Mouse (Mus musculus) testis, postnatal 10 days (tissue): Measurements from ENCODE around the gene Parp11.
A peak's percentile ranks its signal among the peaks of the same experiment; 100 is the strongest.
"Not testable (repeated sequence)": the region's sequence is repeated elsewhere in the genome, so short reads cannot be mapped to it uniquely, and the experiment has no call there.

ENCODE experiments used
- DNase-seq: peaks from one replicate; pipeline ENCODE4 v3.0.0; 2021; ENCODE audit warnings: low spot score

Gene Parp11

DNA sequence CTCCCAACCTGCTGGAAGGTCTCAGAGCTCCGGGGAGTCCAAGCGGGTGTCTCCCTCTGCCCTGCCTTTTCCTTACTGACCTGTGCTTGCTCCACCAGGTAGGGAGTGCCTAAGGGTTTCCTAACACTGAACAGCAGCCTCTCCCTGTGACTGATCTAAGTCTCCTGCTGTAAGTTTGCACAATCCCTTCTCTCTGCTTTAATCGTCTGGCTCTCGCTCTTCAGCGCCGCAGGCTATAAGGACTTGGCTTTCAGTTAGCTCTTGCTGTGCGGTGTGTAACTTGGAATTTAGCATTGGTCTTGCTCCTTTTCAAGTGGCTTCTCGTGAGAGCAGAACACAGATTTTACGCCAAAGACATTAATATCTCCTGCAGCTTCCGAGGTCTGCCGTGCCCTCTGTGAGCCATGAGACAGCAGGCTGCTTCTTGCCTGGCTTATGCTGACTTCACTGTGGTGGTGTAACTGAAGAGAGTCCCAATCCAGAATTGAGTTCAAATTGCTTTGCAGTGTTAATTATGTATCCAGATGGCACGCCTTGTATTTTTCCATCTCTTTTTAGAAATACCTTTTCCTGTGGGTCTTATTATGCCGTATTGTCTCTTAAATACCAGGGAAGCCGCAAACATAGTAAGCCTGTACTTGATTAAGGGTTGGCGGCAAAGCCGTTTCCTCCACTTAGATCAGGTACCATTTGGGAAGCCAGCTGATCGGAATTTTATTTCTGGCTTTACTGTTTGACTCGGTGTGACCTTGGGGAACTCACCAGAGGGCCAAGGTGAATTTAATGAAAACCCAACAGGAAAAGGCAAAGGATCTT, 50.4 kb downstream of the Parp11 start:
- peak; percentile 33 for DNase-seq

DNA sequence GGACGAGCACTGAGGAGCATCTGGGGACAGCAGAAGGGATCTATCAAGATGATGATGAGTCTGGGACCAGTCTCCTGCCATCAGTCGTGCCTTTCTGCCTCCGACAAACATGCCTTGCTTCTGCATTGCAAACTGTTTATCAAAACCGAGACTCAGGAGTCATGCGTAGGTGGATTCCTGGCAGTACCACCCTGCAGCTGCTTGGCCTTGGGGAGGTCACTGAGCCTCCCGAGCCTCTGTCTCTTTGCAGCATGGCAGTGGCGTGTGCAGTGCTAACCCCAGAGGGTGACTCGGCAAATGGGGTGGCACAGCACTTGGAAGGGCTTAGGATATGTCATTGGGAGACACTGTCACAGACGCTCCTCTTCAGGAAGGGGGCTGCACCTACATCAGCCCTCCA, 53.5 kb downstream of the Parp11 start:
- DNase-seq = peak; percentile 58

DNA sequence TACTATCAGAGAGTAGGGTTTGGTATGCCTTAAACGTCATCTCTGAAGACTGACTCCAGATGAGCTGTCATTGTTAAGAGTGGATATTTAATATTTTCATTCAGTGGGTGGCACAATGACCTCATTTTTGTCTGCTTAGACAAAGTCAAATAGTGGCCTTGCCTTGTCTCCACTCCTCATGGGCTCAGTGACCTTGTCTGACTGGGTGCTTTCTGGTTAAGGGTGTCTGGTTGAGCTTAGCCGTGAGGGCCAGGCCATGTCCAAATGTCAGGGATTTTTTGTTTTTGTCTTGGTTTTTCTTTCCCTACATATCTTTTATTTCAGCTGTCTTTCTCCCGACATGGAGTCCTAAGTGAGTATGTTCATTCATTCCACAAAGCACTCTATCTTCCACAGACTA, 54.2 kb downstream of the Parp11 start:
- peak; percentile 36 for DNase-seq

DNA sequence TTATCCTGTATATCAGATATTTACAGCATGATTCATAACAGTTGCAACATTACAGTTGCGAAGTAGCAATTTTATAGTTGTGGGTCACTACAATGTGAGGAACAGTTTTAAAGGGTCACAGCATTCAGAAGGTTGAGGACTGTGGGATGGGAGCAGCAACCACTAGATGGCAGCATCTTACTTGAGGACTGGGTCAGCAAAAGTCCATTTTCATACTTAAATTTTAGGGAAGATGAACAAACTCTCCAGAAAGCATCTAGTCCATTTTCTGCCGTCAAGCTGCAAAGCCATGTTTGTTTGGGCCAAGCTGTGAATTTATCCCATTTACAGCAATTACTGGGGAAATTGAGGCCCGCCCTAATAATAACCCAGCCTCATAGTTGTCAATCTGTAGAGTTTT, 55.9 kb downstream of the Parp11 start:
- DNase-seq = peak; percentile 78

DNA sequence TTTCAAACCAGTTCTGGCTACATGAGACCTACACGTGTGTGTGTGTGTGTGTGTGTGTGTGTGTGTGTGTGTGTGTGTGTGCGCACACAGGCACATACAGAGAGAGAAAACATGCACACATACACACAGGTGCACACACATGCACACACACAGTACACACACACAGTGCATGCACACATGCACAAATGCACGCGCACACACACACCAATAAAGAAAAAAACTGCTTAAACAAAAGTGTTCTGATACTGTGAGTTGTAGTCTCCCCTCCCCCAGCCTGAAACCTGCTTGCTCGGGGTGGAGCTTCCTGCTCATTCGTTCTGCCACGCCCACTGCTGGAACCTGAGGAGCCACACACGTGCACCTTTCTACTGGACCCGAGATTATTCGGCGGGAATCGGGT, 67.1 kb downstream of the Parp11 start:
- not testable (repeated sequence) for DNase-seq

DNA sequence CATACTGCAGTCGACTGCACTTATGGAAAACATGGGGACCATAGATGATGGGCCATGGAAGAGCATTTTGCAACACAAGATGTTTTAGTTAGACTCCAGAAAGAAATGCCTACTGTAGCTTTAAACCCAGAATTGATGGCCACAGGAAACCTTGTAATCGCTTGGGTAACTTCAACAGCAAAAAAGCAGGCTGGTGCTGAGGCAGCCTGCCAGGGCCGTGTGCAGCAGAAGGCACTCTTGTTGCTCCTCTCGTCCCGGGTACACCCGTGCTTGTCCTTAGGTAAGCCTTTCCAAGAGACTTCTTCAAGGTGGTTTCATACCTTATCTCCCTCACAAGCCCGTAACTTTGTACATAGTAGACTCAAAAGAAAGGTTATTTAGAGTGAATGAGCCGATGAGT, 74.5 kb downstream of the Parp11 start:
- DNase-seq = no peak

DNA sequence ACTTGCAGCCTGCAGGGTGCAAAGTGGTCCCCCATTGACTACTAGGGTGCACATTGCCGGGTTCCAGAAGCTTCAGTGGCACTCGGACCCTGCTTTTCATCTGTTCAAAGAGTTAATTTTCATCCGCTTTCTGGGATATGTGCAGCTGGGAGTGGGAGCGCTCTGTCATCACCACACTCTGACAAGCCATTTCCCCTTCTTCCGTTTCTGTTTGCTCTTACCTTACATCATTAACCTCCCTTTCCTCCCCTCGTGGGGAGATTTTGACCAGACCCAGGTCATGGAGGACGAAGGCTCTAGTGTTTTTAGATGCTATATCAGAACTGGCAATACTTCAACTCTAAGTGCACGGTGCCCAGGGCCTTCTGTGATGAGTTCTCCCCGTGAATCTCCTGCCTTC, 75.7 kb downstream of the Parp11 start:
- no peak for DNase-seq

DNA sequence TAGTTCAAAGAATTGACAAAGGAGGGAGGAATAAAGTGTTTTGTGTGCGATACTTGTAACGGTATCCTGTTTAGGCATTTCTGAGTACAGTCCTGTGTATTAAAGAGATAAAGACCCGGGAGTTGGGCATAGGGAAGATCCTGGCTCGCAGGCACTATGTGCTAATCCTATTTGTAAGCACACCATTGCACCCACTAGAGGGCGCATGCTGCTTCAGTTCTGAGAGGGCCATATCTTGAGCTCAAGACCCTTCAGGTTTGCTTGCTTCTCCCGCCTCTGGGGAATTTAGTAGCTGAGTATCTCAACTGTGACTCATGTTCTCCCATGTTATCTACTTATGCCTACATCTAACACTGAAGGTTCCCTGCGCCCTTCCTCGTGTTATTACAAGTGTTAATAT, 77.8 kb downstream of the Parp11 start:
- peak; percentile 84 for DNase-seq

DNA sequence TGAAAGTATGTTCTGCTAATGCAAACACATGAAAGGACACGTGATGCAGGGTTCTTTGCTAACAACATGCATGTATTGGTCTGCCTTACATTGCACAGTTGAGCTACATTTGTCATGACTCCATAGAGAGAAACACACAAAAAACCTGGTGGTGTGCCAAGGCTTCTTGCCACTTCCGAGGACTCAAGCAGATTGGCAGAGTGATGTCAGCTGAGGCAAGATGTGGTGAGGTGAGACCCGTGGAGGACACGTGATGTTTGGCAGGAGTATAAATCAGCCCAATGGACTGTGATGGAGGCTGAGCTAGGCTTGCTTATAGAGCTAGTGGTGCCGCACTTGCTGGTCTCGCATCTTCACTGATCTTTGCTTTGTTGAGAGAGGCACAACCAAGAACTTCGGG, 82.0 kb downstream of the Parp11 start:
- no peak for DNase-seq

DNA sequence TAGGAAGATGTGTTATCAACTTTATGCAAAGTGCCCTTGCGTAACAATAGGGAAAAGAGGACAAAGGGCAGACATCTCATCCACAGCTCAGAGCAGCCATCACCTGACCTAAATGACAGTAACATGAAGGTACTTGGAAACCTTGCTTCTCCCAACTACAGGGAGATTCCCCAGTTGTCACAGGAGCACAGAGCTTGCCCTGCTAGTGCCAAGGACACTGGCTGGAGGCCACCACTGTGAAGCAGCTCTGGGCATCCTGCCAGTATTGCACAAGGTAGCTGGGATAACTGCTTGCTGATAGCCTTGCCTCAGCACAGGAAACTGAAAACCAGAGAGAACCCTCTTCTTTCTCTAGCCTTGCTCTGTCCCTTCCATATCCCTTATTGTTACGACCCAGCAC, 82.8 kb downstream of the Parp11 start:
- DNase-seq = peak; percentile 91

DNA sequence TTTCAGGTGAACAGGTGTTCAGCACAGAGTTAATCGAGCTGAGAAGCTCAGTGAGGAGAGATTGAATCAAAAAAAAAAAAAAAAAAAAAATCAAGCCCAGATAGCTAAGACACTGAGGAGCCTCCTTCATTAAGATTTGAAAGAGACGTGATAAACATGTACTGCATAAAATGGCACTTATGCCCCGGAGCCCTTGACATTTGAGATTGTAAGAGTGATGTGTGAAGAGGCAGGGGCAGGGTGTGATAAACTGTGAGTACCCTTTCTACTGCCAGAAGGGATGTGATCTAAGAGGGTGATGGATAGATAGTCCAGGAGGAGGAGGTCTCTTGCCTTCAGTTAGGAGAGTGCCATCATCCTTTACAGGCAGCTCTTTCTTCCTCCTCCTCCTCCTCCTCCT, 83.6 kb downstream of the Parp11 start:
- DNase-seq = peak; percentile 31

DNA sequence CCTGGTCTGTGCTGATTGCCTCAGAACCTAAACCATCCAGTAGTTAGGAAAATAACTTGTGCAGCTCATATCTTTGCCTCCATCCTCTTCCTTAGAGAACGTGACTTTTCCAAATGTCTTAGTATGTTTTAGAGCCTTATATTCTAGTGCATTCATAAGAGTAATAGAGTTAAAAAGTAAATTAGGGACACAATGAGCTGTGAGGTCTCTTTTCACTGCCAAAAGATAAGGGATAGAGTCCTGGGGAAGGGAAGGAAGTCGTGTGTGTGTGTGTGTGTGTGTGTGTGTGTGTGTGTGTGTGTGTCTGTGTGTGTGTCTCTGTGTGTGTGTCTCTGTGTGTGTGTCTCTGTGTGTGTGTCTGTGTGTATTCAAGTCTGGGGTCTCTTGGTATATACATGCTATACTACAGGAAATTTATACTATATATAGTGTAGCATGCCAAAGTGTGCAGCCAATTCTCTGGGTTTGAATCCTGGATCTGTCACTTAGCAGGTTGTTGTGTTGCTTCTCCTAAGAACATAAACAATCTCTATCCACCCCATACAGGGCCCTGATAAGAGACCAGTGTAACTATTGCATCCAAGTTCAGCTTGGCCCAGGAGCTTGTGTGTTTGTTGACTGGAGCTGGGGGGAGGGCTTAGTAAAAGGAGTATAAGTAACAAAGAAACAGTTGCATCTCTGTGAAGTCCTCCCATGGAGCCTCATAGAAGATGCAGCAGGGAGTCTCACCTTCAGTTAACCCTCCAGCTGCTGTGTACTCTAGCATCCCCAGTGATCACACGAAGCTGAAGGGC, 85.0 kb downstream of the Parp11 start:
- DNase-seq = peak; percentile 39

DNA sequence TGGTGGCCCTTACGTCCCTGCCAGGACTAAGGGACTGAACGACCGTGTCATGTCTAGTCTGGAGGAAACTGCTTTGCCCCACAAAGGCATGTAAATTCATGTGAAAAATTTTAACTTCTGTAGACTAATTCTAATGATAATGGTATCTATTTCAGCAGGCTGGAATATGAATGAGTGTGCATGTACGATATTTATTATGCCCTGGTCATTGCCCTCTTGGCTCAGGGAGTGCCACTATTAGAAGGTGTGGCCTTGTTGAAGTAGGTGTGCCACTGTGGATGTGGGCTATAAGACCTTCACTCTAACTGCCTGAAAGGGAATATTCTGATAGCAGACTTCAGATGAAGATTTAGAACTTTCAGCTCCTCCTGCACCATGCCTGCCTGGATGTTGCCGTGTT, 85.7 kb downstream of the Parp11 start:
- peak; percentile 7 for DNase-seq

DNA sequence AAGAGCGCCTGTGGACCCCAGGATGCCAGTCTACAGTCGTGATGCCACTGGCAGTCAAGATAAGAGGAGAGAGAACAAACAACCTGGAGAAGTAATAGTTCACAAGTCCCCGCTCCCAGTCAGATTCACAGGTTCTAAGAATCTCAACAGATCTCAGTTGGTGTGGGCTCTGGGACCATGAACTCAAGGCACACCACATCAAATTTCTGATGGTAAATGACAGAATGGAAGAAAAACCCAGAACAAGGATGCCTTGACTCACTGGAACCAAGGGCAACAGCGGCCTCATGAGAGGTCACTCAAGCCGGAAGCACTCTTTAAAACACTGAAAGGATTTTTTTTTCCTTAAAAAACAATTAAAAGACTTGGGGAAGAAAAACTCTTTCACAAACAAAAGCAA, 87.1 kb downstream of the Parp11 start:
- peak; percentile 17 for DNase-seq

DNA sequence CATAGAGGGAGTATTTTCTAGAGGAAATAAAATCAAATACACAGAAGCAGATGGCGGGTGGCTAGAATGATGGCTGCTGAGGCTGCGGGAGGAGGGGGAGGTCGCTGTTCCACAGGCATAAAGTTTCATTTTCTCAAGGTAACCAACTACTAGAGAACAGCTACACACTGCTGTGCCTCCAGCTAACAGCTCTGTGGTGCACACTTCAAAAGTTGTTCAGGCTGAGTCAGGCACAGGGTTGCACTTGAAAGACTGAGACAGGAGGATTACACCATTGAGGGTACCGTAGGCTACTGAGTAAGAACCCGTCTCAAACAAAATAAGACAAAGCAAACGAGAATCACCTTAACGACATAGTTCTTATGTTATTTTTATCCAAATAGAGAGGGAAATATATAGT, 90.4 kb downstream of the Parp11 start:
- DNase-seq = peak; percentile 36

DNA sequence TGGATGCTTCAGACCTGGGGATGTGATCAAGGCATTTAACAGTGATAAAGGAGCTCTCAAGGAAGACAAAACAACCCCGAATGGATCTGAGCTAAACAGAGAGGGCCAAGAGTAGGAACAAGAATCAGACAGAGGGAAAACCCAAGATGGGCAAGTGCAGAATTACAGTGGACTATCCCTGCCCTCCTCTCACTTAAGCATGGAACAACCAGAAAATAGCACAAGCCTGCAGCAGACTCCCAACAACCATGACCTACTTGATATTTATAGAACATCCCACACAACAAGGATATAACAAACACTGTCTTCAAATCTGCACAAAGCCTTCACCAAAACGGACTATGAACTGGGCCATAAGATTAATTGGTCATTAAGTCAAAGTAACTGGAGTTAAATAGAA, 91.5 kb downstream of the Parp11 start:
- DNase-seq = peak; percentile 12

DNA sequence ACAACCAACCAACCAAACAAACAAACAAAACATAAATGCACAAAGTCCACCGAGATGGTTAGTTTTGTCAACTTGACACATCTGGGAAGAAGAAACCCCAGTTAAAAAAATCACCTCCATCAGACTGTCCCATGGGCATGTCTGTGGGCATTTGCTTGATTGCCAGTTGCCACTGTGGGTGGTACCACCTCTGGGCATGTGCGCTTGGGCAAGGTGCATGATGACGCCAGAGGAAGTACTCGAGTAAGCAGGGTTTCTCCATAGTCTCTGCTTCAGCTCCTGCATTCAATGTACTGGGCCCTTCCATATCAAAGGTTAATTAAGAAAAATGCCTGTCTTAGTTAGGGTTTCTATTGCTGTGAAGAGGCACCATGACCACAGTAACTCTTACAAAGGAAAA, 92.6 kb downstream of the Parp11 start:
- peak; percentile 35 for DNase-seq

DNA sequence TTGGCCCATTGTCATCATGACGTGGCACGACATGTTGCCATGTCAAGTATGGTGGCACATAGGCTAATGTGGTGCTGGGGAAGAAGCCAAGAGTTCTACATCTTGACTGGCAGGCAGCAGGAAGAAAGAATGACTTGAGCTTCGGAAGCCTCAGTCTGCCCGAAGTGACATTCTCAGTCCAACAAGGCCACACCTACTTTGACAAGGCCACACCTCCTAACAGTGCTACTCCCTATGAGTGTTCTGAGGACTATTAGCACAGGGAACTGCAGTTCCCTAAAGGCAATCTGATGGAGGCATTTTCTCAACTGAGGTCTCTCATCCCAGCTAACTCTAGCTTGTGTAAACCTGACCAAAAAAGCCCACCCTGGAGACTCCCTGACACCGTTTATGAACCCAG, 93.0 kb downstream of the Parp11 start:
- peak; percentile 34 for DNase-seq

DNA sequence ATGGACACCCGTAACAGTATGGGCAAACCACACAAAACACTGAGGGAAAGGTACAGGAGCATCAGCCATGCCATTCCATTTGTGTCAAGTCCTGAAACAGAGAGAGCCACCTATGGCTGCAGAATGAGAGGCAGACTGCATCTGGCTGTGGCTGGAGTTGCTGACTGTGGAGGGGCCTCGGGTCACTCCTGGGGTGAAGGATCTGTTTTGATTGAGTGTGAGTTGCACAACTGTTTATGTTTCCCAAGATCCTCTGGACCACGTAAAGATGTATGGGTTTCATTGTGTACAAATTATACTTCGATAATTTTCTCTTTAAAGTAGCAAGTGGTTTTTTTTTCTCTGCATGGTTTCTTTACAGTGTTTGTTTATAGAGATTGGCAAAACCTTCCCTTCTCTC, 93.9 kb downstream of the Parp11 start:
- DNase-seq = peak; percentile 25

DNA sequence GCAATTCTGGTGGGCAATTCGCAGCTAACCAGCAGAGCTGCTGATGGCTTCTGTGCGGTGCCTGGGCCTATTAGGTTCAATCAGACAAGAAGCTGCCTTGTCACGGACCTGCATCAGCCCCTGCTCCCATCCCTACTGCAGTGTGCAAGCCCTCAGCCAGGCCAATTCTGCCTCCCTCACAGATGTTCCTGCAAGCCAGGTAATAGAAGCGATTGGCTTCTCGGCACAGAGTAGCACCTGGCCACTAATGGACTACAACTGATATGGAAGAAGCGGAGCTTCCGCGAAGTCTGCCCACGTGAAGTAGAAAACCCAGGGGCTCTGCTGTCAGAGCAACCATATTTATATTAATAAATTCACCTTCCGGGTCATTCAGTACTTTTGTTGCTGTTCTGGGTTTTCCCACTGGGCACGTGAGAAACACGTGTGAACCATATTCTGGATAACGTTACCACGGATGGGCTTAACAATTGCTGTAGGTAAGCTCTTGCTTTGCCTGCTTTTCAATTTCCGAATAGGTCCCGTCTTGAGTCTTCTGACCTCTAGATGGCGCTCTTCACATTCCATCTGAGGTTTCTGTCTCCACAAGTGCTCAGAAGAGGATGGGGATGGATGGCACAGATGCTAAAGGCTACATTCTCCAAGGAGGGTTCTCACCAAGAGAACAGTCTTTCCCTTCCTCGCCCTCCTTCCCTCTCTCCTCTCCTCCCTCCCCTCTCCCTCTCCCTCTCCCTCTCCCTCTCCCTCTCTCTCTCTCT, 95.2 kb downstream of the Parp11 start:
- DNase-seq = no peak
